Mouse (Mus musculus): ENCODE measurements around the gene Usp29. TPM values are rescaled to one million over a fixed set of nuclear protein-coding genes. Genes with fewer than 3 reads are reported as not detected.

Usp29 gene
- polyA plus RNA-seq, 1 experiment from 2014 or later: 10.7 TPM

GRCm38 (mm10) chr7:6850321-6850720, 119.9 kb downstream of the Usp29 start:
- H3K9ac ChIP-seq (ENCODE audit: low read length): no peak overlapping the region
- H3K36me3 ChIP-seq (ENCODE audit: control insufficient read depth, insufficient read depth, low read length): no peaks in the 10 kb centered on the region
- no peaks in the 10 kb centered on the region for H3K27me3 ChIP-seq (ENCODE audit: control insufficient read depth, insufficient read depth, low read length)
- no peak overlapping the region for H3K4me2 ChIP-seq
- H3K4me1 ChIP-seq (ENCODE audit: control insufficient read depth, insufficient read depth, low read length): peaks cover 9% of the 10 kb centered on the region
- H3K9me3 ChIP-seq (ENCODE audit: control insufficient read depth, low read length): no peaks in the 10 kb centered on the region
- ATAC-seq (ENCODE audit: low FRiP score) (no peak), DNase-seq (ENCODE audit: low spot score, missing footprints) (no peak)
- no peak overlapping the region for H3K27ac ChIP-seq (ENCODE audit: low read depth, low read length)
- no peak overlapping the region for H3K4me3 ChIP-seq (ENCODE audit: low read depth, low read length)
- WGBS: 89% methylated on average over 3 of the region's 3 CpGs

- H3K27ac ChIP-seq (ENCODE audit: low read depth, low read length): no peak overlapping the region
- WGBS: 73% methylated on average over 6 of the region's 6 CpGs
- no peaks in the 10 kb centered on the region for H3K36me3 ChIP-seq (ENCODE audit: control insufficient read depth, insufficient read depth, low read length)
- no peaks in the 10 kb centered on the region for H3K27me3 ChIP-seq (ENCODE audit: control insufficient read depth, insufficient read depth, low read length)
- H3K9ac ChIP-seq (ENCODE audit: low read length): no peak overlapping the region
- peaks cover 9% of the 10 kb centered on the region for H3K4me1 ChIP-seq (ENCODE audit: control insufficient read depth, insufficient read depth, low read length)
- no peaks in the 10 kb centered on the region for H3K9me3 ChIP-seq (ENCODE audit: control insufficient read depth, low read length)
- no peak overlapping the region for H3K4me3 ChIP-seq (ENCODE audit: low read depth, low read length)
- DNase-seq (ENCODE audit: low spot score, missing footprints): no peak
- ATAC-seq (ENCODE audit: low FRiP score): no peak
- H3K4me2 ChIP-seq: no peak overlapping the region
Measured at GRCm38 (mm10) chr7:6851256-6851655, 120.9 kb downstream of the Usp29 start.

- DNase-seq (ENCODE audit: low spot score, missing footprints) (peak; percentile 92), ATAC-seq (ENCODE audit: low FRiP score) (peak; percentile 95)
- no peak overlapping the region for H3K27ac ChIP-seq (ENCODE audit: low read depth, low read length)
- WGBS: 31% methylated on average over 5 of the region's 5 CpGs
- H3K9me3 ChIP-seq (ENCODE audit: control insufficient read depth, low read length): no peaks in the 10 kb centered on the region
- no peak overlapping the region for H3K9ac ChIP-seq (ENCODE audit: low read length)
- no peak overlapping the region for H3K4me2 ChIP-seq
- peaks cover 9% of the 10 kb centered on the region for H3K4me1 ChIP-seq (ENCODE audit: control insufficient read depth, insufficient read depth, low read length)
- no peaks in the 10 kb centered on the region for H3K27me3 ChIP-seq (ENCODE audit: control insufficient read depth, insufficient read depth, low read length)
- H3K4me3 ChIP-seq (ENCODE audit: low read depth, low read length): no peak overlapping the region
- H3K36me3 ChIP-seq (ENCODE audit: control insufficient read depth, insufficient read depth, low read length): no peaks in the 10 kb centered on the region
Measured at GRCm38 (mm10) chr7:6851717-6852503, 121.5 kb downstream of the Usp29 start.

GRCm38 (mm10) chr7:6855613-6856405, 125.4 kb downstream of the Usp29 start:
- Histone ChIP-seq H3K9me3 (ENCODE audit: control insufficient read depth, low read length) (no peaks in the 10 kb centered on the region), H3K4me1 (ENCODE audit: control insufficient read depth, insufficient read depth, low read length) (peaks cover 16% of the 10 kb centered on the region), H3K27me3 (ENCODE audit: control insufficient read depth, insufficient read depth, low read length) (no peaks in the 10 kb centered on the region), H3K27ac (ENCODE audit: low read depth, low read length) (no peak overlapping the region), H3K9ac (ENCODE audit: low read length) (no peak overlapping the region), H3K4me2 (no peak overlapping the region), H3K4me3 (ENCODE audit: low read depth, low read length) (no peak overlapping the region), H3K36me3 (ENCODE audit: control insufficient read depth, insufficient read depth, low read length) (no peaks in the 10 kb centered on the region)
- WGBS: 86% methylated on average over 10 of the region's 10 CpGs
- DNase-seq (ENCODE audit: low spot score, missing footprints) (peak; percentile 79), ATAC-seq (ENCODE audit: low FRiP score) (no peak)

DNA sequence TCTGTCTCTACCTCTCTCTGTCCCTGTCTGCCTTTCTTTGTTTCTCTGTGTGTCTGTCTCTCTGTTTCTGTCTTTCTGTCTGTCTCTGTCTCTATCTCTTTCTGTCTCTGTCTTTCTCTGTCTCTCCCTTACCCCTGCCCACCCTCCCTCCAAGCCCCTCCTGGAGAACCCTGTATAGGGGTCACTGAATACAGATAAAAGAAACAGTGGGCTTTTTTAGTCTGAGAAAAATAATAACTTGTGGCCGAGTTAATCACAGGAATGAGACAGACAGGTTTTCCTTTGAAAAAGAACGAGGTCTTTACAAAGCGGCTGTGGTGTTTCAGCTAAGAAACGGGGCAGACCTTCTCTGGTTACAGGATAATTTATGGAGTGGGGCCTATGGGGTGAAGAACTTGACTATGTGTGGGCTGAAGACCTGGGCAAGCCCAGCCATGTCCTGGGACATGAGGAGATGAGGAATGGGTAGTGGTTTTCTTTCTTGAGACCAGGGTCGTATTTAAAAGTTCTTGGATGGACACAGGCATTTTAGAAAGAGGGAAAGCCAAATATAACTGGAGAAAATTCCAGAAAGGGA, 128.4 kb downstream of the Usp29 start:
- Histone ChIP-seq H3K4me2 (no peak overlapping the region), H3K27ac (ENCODE audit: low read depth, low read length) (no peak overlapping the region), H3K27me3 (ENCODE audit: control insufficient read depth, insufficient read depth, low read length) (no peaks in the 10 kb centered on the region), H3K9ac (ENCODE audit: low read length) (no peak overlapping the region), H3K9me3 (ENCODE audit: control insufficient read depth, low read length) (no peaks in the 10 kb centered on the region), H3K4me1 (ENCODE audit: control insufficient read depth, insufficient read depth, low read length) (peaks cover 9% of the 10 kb centered on the region), H3K36me3 (ENCODE audit: control insufficient read depth, insufficient read depth, low read length) (no peaks in the 10 kb centered on the region), H3K4me3 (ENCODE audit: low read depth, low read length) (no peak overlapping the region)
- no peak for DNase-seq (ENCODE audit: low spot score, missing footprints)
- 38% methylated on average over 5 of the region's 5 CpGs for WGBS
- ATAC-seq (ENCODE audit: low FRiP score): no peak

GRCm38 (mm10) chr7:6860689-6861088, 130.3 kb downstream of the Usp29 start:
- ATAC-seq (ENCODE audit: low FRiP score): peak; percentile 82
- WGBS: 12% methylated on average over 6 of the region's 6 CpGs
- no peak overlapping the region for H3K27ac ChIP-seq (ENCODE audit: low read depth, low read length)
- H3K9me3 ChIP-seq (ENCODE audit: control insufficient read depth, low read length): no peaks in the 10 kb centered on the region
- H3K36me3 ChIP-seq (ENCODE audit: control insufficient read depth, insufficient read depth, low read length): no peaks in the 10 kb centered on the region
- no peak overlapping the region for H3K9ac ChIP-seq (ENCODE audit: low read length)
- H3K4me1 ChIP-seq (ENCODE audit: control insufficient read depth, insufficient read depth, low read length): peaks cover 9% of the 10 kb centered on the region
- peak; percentile 92 for DNase-seq (ENCODE audit: low spot score, missing footprints)
- H3K4me3 ChIP-seq (ENCODE audit: low read depth, low read length): no peak overlapping the region
- H3K27me3 ChIP-seq (ENCODE audit: control insufficient read depth, insufficient read depth, low read length): no peaks in the 10 kb centered on the region
- no peak overlapping the region for H3K4me2 ChIP-seq

- peaks cover 5% of the 10 kb centered on the region; the same call in 1 of the 2 replicates for H3K4me1 ChIP-seq (ENCODE audit: control insufficient read depth, insufficient read depth, low read length)
- peak; percentile 72 for DNase-seq (ENCODE audit: low spot score, missing footprints)
- no peaks in the 10 kb centered on the region for H3K9me3 ChIP-seq (ENCODE audit: control insufficient read depth, low read length)
- no peaks in the 10 kb centered on the region for H3K36me3 ChIP-seq (ENCODE audit: control insufficient read depth, insufficient read depth, low read length)
- no peak overlapping the region for H3K9ac ChIP-seq (ENCODE audit: low read length)
- H3K27me3 ChIP-seq (ENCODE audit: control insufficient read depth, insufficient read depth, low read length): no peaks in the 10 kb centered on the region
- H3K4me3 ChIP-seq (ENCODE audit: low read depth, low read length): no peak overlapping the region
- no peak overlapping the region for H3K4me2 ChIP-seq
- ATAC-seq (ENCODE audit: low FRiP score): no peak
- no peak overlapping the region for H3K27ac ChIP-seq (ENCODE audit: low read depth, low read length)
Measured at GRCm38 (mm10) chr7:6866351-6866750, 136.0 kb downstream of the Usp29 start.

- peaks cover 5% of the 10 kb centered on the region; the same call in 1 of the 2 replicates for H3K4me1 ChIP-seq (ENCODE audit: control insufficient read depth, insufficient read depth, low read length)
- no peaks in the 10 kb centered on the region for H3K27me3 ChIP-seq (ENCODE audit: control insufficient read depth, insufficient read depth, low read length)
- no peak overlapping the region for H3K4me3 ChIP-seq (ENCODE audit: low read depth, low read length)
- H3K4me2 ChIP-seq: no peak overlapping the region
- no peaks in the 10 kb centered on the region for H3K9me3 ChIP-seq (ENCODE audit: control insufficient read depth, low read length)
- no peak overlapping the region for H3K27ac ChIP-seq (ENCODE audit: low read depth, low read length)
- ATAC-seq (ENCODE audit: low FRiP score): no peak
- DNase-seq (ENCODE audit: low spot score, missing footprints): no peak
- no peaks in the 10 kb centered on the region for H3K36me3 ChIP-seq (ENCODE audit: control insufficient read depth, insufficient read depth, low read length)
- 73% methylated on average over 3 of the region's 3 CpGs for WGBS
- no peak overlapping the region for H3K9ac ChIP-seq (ENCODE audit: low read length)
Measured at GRCm38 (mm10) chr7:6868831-6869230, 138.5 kb downstream of the Usp29 start.

- no peaks in the 10 kb centered on the region for H3K27me3 ChIP-seq (ENCODE audit: control insufficient read depth, insufficient read depth, low read length)
- ATAC-seq (ENCODE audit: low FRiP score) (peak; percentile 84), DNase-seq (ENCODE audit: low spot score, missing footprints) (no peak)
- no peak overlapping the region for H3K4me3 ChIP-seq (ENCODE audit: low read depth, low read length)
- H3K36me3 ChIP-seq (ENCODE audit: control insufficient read depth, insufficient read depth, low read length): no peaks in the 10 kb centered on the region
- 80% methylated on average over 1 of the region's 1 CpGs for WGBS
- H3K4me2 ChIP-seq: no peak overlapping the region
- peaks cover 6% of the 10 kb centered on the region; the same call in 1 of the 2 replicates for H3K4me1 ChIP-seq (ENCODE audit: control insufficient read depth, insufficient read depth, low read length)
- H3K9ac ChIP-seq (ENCODE audit: low read length): no peak overlapping the region
- H3K27ac ChIP-seq (ENCODE audit: low read depth, low read length): no peak overlapping the region
- H3K9me3 ChIP-seq (ENCODE audit: control insufficient read depth, low read length): no peaks in the 10 kb centered on the region
Measured at GRCm38 (mm10) chr7:6869556-6869955, 139.2 kb downstream of the Usp29 start.

Measured in midbrain, embryonic 11.5 days (tissue).